Mouse (Mus musculus) hematopoietic stem cell, adult 5-6 weeks (primary cell): ENCODE measurements around the gene Mlx. TPM values are rescaled to one million over a fixed set of nuclear protein-coding genes. Genes with fewer than 3 reads are reported as not detected.

ENCODE experiments used
- ATAC-seq, 2 experiments: fragments of 125-278 bp in 1 of 2; replicated peaks in 1 of 2; 2 replicates each; pipeline ENCODE4 v1.8.0; 2016 to 2017; ENCODE audit warnings: inconsistent platforms in 2 of 2, mild to moderate bottlenecking in 2 of 2, moderate number of reproducible peaks in 2 of 2, low read depth in 1 of 2, moderate TSS enrichment in 1 of 2; ENCODE audit not compliant: low FRiP score in 2 of 2, poor library complexity in 2 of 2, severe bottlenecking in 2 of 2, insufficient read depth in 1 of 2, low TSS enrichment in 1 of 2
- total RNA-seq: library from RNA; stranded (forward); fragments of 172-1452, 232-1000 nt; gene quantifications from 2 replicates; pipeline ENCODE4 v1.2.3, GENCODE M21; 2017

Gene Mlx
- total RNA-seq, 1 experiment from 2014 or later = 36.5 TPM

- no peak; a peak in 1 of 4 replicates for ATAC-seq
These were observed 24.0 kb upstream of the Mlx start for GRCm38 (mm10) chr11:101062971-101063675.

- ATAC-seq = peak; percentile 91 to 93
These were observed 23.3 kb upstream of the Mlx start for GRCm38 (mm10) chr11:101063676-101064327.

- ATAC-seq = no peak
These were observed 22.6 kb upstream of the Mlx start for GRCm38 (mm10) chr11:101064462-101064861.

- no peak for ATAC-seq
These were observed 22.1 kb upstream of the Mlx start for GRCm38 (mm10) chr11:101065002-101065401.

- ATAC-seq = peak; percentile 25 to 38; a peak in 1 of 4 replicates
These were observed 20.3 kb upstream of the Mlx start for GRCm38 (mm10) chr11:101066549-101067412.

GRCm38 (mm10) chr11:101069391-101070188, 17.5 kb upstream of the Mlx start, which contains the start of gene Naglu:
Gene Naglu, plus strand, starts transcription at chr11:101070012.
- peak; percentile 79 to 85 for ATAC-seq

GRCm38 (mm10) chr11:101070189-101070527, 16.9 kb upstream of the Mlx start:
- ATAC-seq = peak in 1 of 2 experiments; percentile 8; a peak in 1 of 4 replicates

- no peak for ATAC-seq
These were observed 16.1 kb upstream of the Mlx start for GRCm38 (mm10) chr11:101070987-101071386.

- ATAC-seq = no peak
These were observed 15.2 kb upstream of the Mlx start for GRCm38 (mm10) chr11:101071810-101072428.

GRCm38 (mm10) chr11:101078121-101078520, 9.0 kb upstream of the Mlx start, which contains the start of gene Hsd17b1:
Gene Hsd17b1, plus strand, starts transcription at chr11:101078411.
- ATAC-seq = no peak

GRCm38 (mm10) chr11:101079746-101080145, 7.3 kb upstream of the Mlx start:
- ATAC-seq = peak; percentile 1 to 6; a peak in 1 of 4 replicates

GRCm38 (mm10) chr11:101080421-101080820, 6.7 kb upstream of the Mlx start:
- ATAC-seq = no peak

GRCm38 (mm10) chr11:101081659-101082058, 5.4 kb upstream of the Mlx start:
- no peak for ATAC-seq

GRCm38 (mm10) chr11:101082208-101083082, 4.6 kb upstream of the Mlx start, which contains the start of gene Coasy:
Gene Coasy, plus strand, starts transcription at chr11:101082565.
- peak; percentile 61 to 70 for ATAC-seq

GRCm38 (mm10) chr11:101083083-101083697, 3.9 kb upstream of the Mlx start:
- no peak for ATAC-seq
